Mouse (Mus musculus) kidney, embryonic 16.5 days (tissue): ENCODE measurements around the gene Gstm3. TPM values are rescaled to one million over a fixed set of nuclear protein-coding genes. Genes with fewer than 3 reads are reported as not detected.
"Not testable (repeated sequence)": the region's sequence is repeated elsewhere in the genome, so short reads cannot be mapped to it uniquely, and the experiment has no call there.

Source experiments
- ATAC-seq: fragments of 200-750 bp; cut with Nextera tagmentation; 2 replicates; pipeline ENCODE4 v1.8.0; 2017; ENCODE audit warnings: moderate TSS enrichment; ENCODE audit not compliant: low FRiP score, low TSS enrichment
- H3K27ac ChIP-seq: fragments of 300-500 bp; sonication (generic); 2 replicates; pipeline ENCODE4 v1.5.1; 2014; ENCODE audit warnings: low read length
- H3K27me3 ChIP-seq: fragments of 300-500 bp; sonication (generic); 2 replicates; pipeline ENCODE4 v1.6.1; 2014; ENCODE audit warnings: low read length, control low read depth, mixed read lengths; ENCODE audit not compliant: insufficient read depth
- H3K36me3 ChIP-seq: fragments of 300-500 bp; sonication (generic); 2 replicates; pipeline ENCODE4 v1.6.1; 2014; ENCODE audit warnings: low read length, control low read depth, mixed read lengths; ENCODE audit not compliant: insufficient read depth
- H3K4me1 ChIP-seq: fragments of 300-500 bp; sonication (generic); 2 replicates; pipeline ENCODE4 v1.6.1; 2014; ENCODE audit warnings: low read length, control low read depth, mixed read lengths; ENCODE audit not compliant: insufficient read depth
- H3K4me2 ChIP-seq: fragments of 300-500 bp; sonication (generic); replicated peaks from 2 replicates; pipeline ENCODE4 v1.6.1; 2014; ENCODE audit warnings: low read depth, low read length
- H3K4me3 ChIP-seq: fragments of 300-500 bp; sonication (generic); 2 replicates; pipeline ENCODE4 v1.5.1; 2014; ENCODE audit warnings: mild to moderate bottlenecking, low read length
- H3K9ac ChIP-seq: fragments of 300-500 bp; sonication (generic); replicated peaks from 2 replicates; pipeline ENCODE4 v1.6.1; 2014; ENCODE audit warnings: low read length
- H3K9me3 ChIP-seq: fragments of 300-500 bp; sonication (generic); 2 replicates; pipeline ENCODE4 v1.6.1; 2016; ENCODE audit warnings: low read length, control low read depth
- WGBS: fragments of 180-500 bp; shearing (Covaris S2); extraction: QIAGEN DNeasy Blood & Tissue Kit; methylation state at CpG from one replicate; pipeline ENCODE4 v1.1.7; 2014; 5-methylcytosine and 5-hydroxymethylcytosine counted together
- polyA plus RNA-seq: library from polyadenylated mRNA; unstranded; fragments of >200 nt; fragmentation: Nextera tagmentation; extraction: Ambion mirVana; gene quantifications from 2 replicates; pipeline ENCODE4 v1.2.1, GENCODE M21; 2015

Gene Gstm3
- polyA plus RNA-seq, 1 experiment from 2014 or later: 0.24 TPM

GRCm38 (mm10) chr3:107981261-107981660, 12.2 kb upstream of the Gstm3 start:
- H3K27ac ChIP-seq: no peak overlapping the region
- H3K9me3 ChIP-seq: no peaks in the 10 kb centered on the region
- ATAC-seq: no peak
- no peaks in the 10 kb centered on the region for H3K27me3 ChIP-seq
- peaks cover 12% of the 10 kb centered on the region; the same call in 1 of the 2 replicates for H3K4me1 ChIP-seq
- H3K4me3 ChIP-seq: no peak overlapping the region
- no peaks in the 10 kb centered on the region for H3K36me3 ChIP-seq
- no peak overlapping the region for H3K9ac ChIP-seq
- WGBS: 66% methylated on average over 3 of the region's 3 CpGs
- H3K4me2 ChIP-seq: no peak overlapping the region

- Histone ChIP-seq H3K36me3 (no peaks in the 10 kb centered on the region), H3K9me3 (no peaks in the 10 kb centered on the region), H3K9ac (no peak overlapping the region), H3K4me1 (no peaks in the 10 kb centered on the region), H3K4me3 (no peak overlapping the region), H3K4me2 (no peak overlapping the region), H3K27ac (no peak overlapping the region), H3K27me3 (no peaks in the 10 kb centered on the region)
- no peak for ATAC-seq
- 85% methylated on average over 3 of the region's 3 CpGs for WGBS
These were observed 8.6 kb upstream of the Gstm3 start for GRCm38 (mm10) chr3:107977691-107978090.

GRCm38 (mm10) chr3:107974237-107974636, 5.2 kb upstream of the Gstm3 start:
- Histone ChIP-seq H3K36me3 (no peaks in the 10 kb centered on the region), H3K27me3 (no peaks in the 10 kb centered on the region), H3K9ac (no peak overlapping the region), H3K4me3 (no peak overlapping the region), H3K9me3 (no peaks in the 10 kb centered on the region), H3K27ac (no peak overlapping the region), H3K4me1 (no peaks in the 10 kb centered on the region), H3K4me2 (no peak overlapping the region)
- WGBS: 92% methylated on average over 1 of the region's 1 CpGs
- ATAC-seq: no peak

GRCm38 (mm10) chr3:107972070-107972469, 3.0 kb upstream of the Gstm3 start:
- no peaks in the 10 kb centered on the region for H3K9me3 ChIP-seq
- no peak overlapping the region for H3K4me2 ChIP-seq
- H3K27me3 ChIP-seq: no peaks in the 10 kb centered on the region
- WGBS: 88% methylated on average over 3 of the region's 3 CpGs
- no peaks in the 10 kb centered on the region for H3K36me3 ChIP-seq
- H3K4me1 ChIP-seq: no peaks in the 10 kb centered on the region
- H3K4me3 ChIP-seq: no peak overlapping the region
- no peak for ATAC-seq
- no peak overlapping the region for H3K27ac ChIP-seq
- no peak overlapping the region for H3K9ac ChIP-seq

GRCm38 (mm10) chr3:107971101-107971500, 2.0 kb upstream of the Gstm3 start:
- H3K4me3 ChIP-seq, H3K4me2 ChIP-seq, H3K9ac ChIP-seq, H3K9me3 ChIP-seq, H3K36me3 ChIP-seq, ATAC-seq, H3K27ac ChIP-seq, H3K27me3 ChIP-seq, H3K4me1 ChIP-seq: not testable (repeated sequence)
- WGBS: 59% methylated on average over 3 of the region's 3 CpGs

GRCm38 (mm10) chr3:107966631-107967030, 2.5 kb downstream of the Gstm3 start:
- WGBS: 94% methylated on average over 5 of the region's 5 CpGs
- H3K9ac ChIP-seq: no peak overlapping the region
- no peaks in the 10 kb centered on the region for H3K27me3 ChIP-seq
- no peak overlapping the region for H3K27ac ChIP-seq
- H3K4me1 ChIP-seq: no peaks in the 10 kb centered on the region
- ATAC-seq: no peak
- no peak overlapping the region for H3K4me3 ChIP-seq
- no peak overlapping the region for H3K4me2 ChIP-seq
- H3K9me3 ChIP-seq: no peaks in the 10 kb centered on the region
- H3K36me3 ChIP-seq: no peaks in the 10 kb centered on the region

- ATAC-seq: no peak
- WGBS: 71% methylated on average over 1 of the region's 1 CpGs
- no peak overlapping the region for H3K27ac ChIP-seq
- no peak overlapping the region for H3K4me2 ChIP-seq
- no peaks in the 10 kb centered on the region for H3K4me1 ChIP-seq
- no peak overlapping the region for H3K4me3 ChIP-seq
- H3K27me3 ChIP-seq: no peaks in the 10 kb centered on the region
- H3K9me3 ChIP-seq: no peaks in the 10 kb centered on the region
- H3K9ac ChIP-seq: no peak overlapping the region
- H3K36me3 ChIP-seq: no peaks in the 10 kb centered on the region
These were observed 3.5 kb downstream of the Gstm3 start for GRCm38 (mm10) chr3:107965592-107965991.

GRCm38 (mm10) chr3:107964656-107965308, 4.3 kb downstream of the Gstm3 start:
- no peaks in the 10 kb centered on the region for H3K36me3 ChIP-seq
- H3K4me1 ChIP-seq: no peaks in the 10 kb centered on the region
- H3K9ac ChIP-seq: no peak overlapping the region
- H3K27ac ChIP-seq: no peak overlapping the region
- H3K27me3 ChIP-seq: no peaks in the 10 kb centered on the region
- no peak overlapping the region for H3K4me2 ChIP-seq
- no peak for ATAC-seq
- H3K4me3 ChIP-seq: no peak overlapping the region
- WGBS: 72% methylated on average over 5 of the region's 5 CpGs
- no peaks in the 10 kb centered on the region for H3K9me3 ChIP-seq

- no peak overlapping the region for H3K27ac ChIP-seq
- no peak overlapping the region for H3K4me2 ChIP-seq
- no peak overlapping the region for H3K4me3 ChIP-seq
- H3K9ac ChIP-seq: no peak overlapping the region
- no peaks in the 10 kb centered on the region for H3K27me3 ChIP-seq
- no peaks in the 10 kb centered on the region for H3K4me1 ChIP-seq
- no peaks in the 10 kb centered on the region for H3K36me3 ChIP-seq
- H3K9me3 ChIP-seq: no peaks in the 10 kb centered on the region
- no peak for ATAC-seq
- 87% methylated on average over 4 of the region's 4 CpGs for WGBS
These were observed 5.1 kb downstream of the Gstm3 start for GRCm38 (mm10) chr3:107964026-107964425.

- not testable (repeated sequence) for H3K36me3 ChIP-seq, H3K4me2 ChIP-seq, ATAC-seq, H3K9ac ChIP-seq, H3K4me3 ChIP-seq, H3K27me3 ChIP-seq, H3K4me1 ChIP-seq, H3K9me3 ChIP-seq, H3K27ac ChIP-seq
- WGBS: 85% methylated on average over 7 of the region's 9 CpGs
These were observed 13.8 kb downstream of the Gstm3 start for GRCm38 (mm10) chr3:107955260-107955659.
